Mouse (Mus musculus): ENCODE results near the gene Atp1b1.

The Atp1b1 gene

DNA sequence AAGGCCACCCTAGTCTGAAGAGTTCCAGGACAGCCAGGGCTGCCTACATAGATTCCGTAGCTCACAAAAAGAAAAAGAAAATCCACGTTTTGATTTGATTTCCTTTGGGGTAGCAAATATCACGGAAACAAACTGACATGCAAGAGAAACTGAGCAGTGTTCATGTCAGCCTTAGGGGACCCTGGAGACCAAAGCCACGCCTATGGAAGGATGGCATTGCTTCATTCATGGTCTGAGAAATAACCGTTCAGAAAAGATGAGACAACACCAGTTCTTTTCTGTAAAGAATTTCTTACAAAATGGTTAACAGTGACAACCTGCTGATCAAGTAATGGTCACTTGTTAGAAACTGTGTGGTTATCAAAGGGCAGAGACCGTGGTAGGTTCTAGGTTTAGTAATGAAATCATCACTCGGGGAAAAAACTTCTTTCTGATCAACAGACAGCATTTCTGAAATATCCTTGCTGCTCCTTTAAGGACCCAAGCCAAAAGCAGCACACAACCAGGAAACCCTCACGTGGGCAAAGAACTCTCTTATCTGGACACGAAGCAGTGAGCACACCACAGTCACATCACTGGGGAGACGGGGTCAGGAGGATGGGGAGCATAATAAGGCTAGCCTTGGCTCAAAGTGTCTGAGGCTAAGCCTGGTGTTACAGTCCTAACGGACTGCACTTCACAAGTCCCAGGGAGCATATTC lies 17.3 kb downstream of the Atp1b1 start:
- DNase-seq (ENCODE audit: low spot score): no peak

DNA sequence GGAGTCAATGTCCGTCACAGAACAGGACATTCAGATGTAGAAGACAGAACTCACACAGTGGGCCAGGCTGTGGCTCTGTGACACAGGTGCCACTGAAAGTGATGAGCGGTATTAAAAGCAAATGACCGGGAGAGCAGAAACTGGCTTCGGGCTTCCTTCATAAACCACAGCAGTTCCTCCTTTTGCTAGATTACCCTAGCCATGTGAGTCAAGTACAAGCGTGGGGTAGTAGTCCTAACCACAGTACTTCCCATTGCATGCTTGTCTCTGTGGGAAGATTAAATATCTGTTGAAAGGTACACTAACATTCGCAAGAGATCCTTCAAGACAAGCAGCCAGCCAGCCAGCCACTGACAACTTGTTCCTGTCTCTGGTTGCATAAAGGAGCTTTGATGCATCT lies 17.9 kb downstream of the Atp1b1 start:
- DNase-seq (ENCODE audit: low spot score): no peak

DNA sequence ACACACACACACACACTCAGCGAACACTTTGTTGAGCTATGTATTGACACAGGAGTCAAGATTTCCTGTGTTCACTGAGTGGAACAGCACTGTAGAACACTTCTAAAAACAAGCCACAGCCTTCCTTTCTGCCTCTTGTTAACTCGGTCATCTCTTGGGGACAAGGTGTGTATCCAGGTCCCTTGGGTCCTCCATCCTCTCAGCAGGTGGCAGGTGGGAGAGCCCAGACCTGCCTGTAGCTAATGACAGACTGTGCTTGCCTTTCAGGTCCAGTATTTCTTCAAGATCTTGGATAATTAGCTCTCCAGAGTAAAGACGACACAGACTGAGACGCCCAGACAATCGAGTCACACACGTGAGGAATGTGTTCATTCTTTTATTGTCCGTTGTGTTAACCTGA lies 21.4 kb downstream of the Atp1b1 start:
- no peak for DNase-seq (ENCODE audit: low spot score)

GRCm38 (mm10) chr1:164434049-164434448 lies 24.1 kb downstream of the Atp1b1 start:
- no peak for DNase-seq (ENCODE audit: low spot score)

- no peak for DNase-seq (ENCODE audit: low spot score)
These were observed 25.5 kb downstream of the Atp1b1 start for GRCm38 (mm10) chr1:164432649-164433048.

GRCm38 (mm10) chr1:164428644-164429043 lies 29.5 kb downstream of the Atp1b1 start:
- DNase-seq (ENCODE audit: low spot score): no peak

DNA sequence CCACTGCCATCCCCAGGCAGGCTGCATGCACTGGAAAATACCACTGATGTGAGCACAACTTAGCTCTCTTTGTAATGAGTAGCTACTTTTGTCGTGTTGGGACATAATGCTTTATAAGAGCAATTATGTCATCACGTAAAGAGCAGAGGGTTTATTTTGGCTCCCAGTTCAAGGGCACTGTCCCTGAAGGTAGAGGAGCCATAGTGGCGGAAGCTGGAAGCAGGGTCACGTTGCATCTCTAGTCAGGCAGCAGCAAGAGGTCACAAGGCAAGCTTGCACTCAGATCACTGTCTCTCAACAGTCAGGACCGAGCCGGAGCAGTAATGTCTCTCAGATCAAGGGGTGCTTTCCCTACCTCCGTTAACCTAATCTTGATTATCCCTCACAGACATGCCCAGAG lies 30.4 kb downstream of the Atp1b1 start:
- DNase-seq (ENCODE audit: low spot score): no peak

DNA sequence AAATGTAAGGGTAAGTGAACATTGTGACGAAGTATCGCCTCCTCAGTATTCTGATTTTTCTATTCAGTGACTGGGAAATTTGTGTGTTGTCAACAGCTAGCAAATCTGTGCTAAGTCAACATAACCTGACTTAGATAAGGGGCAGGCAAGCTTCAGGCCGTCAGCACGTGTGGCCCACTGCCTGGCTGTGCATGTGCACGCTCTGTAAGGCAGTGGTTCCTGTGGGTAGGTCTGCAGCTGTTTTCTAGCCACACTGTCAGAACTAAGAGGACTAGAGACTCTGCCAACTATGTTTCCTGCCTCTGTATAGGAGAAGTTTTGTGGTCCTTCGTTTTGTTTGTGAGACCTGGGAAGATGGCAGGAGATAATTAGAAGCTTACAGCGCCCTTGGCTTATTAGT lies 31.9 kb downstream of the Atp1b1 start:
- no peak for DNase-seq (ENCODE audit: low spot score)

- no peak for DNase-seq (ENCODE audit: low spot score)
These were observed 37.4 kb downstream of the Atp1b1 start for GRCm38 (mm10) chr1:164420623-164421354.

- DNase-seq (ENCODE audit: low spot score): no peak
These were observed 38.8 kb downstream of the Atp1b1 start for GRCm38 (mm10) chr1:164419401-164419800.

DNA sequence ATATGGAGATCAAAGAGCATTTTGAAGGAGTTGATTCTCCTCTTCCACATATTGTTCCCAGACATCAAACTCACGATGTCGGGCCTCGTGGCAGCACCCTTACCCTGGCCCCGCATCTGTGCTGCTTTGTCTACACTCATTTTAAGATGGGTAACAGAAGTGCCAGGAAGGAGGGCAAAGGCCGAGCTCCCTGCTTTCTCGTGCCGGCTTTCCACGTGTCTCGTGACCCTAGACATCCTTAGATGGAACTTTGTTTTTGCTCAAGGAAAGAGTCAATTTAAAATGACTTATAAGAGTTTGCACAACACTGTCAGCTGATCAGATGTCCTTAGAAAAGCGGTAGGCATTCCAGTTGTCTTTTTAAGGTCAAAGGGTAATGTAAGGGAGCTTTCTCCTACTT lies 39.8 kb downstream of the Atp1b1 start:
- no peak for DNase-seq (ENCODE audit: low spot score)

- DNase-seq (ENCODE audit: low spot score): no peak
These were observed 40.6 kb downstream of the Atp1b1 start for GRCm38 (mm10) chr1:164417604-164418003.

GRCm38 (mm10) chr1:164416692-164417394 lies 41.3 kb downstream of the Atp1b1 start:
- DNase-seq (ENCODE audit: low spot score): no peak

- no peak for DNase-seq (ENCODE audit: low spot score)
These were observed 42.8 kb downstream of the Atp1b1 start for GRCm38 (mm10) chr1:164415347-164415751.

- no peak for DNase-seq (ENCODE audit: low spot score)
These were observed 44.5 kb downstream of the Atp1b1 start for GRCm38 (mm10) chr1:164413608-164414007.

DNA sequence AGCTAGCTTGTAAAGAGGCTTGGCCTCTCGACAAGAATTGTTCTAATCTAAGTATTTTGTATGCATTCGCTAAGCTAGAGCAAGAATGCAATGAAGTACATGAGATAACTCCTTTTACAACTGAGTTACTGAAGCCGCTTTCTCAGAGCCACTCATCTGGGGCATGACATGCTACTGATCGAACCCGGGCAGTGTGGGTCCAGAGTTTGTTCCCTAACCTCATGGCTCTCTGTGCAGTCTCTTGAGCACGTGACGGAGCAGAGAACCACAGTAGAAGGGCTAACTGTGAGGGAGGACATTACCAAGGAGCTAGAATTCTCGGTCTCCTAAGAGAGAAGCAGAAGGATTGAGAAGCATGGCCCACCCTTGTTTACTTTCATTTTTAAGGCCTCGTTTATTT lies 45.2 kb downstream of the Atp1b1 start:
- DNase-seq (ENCODE audit: low spot score): no peak

DNA sequence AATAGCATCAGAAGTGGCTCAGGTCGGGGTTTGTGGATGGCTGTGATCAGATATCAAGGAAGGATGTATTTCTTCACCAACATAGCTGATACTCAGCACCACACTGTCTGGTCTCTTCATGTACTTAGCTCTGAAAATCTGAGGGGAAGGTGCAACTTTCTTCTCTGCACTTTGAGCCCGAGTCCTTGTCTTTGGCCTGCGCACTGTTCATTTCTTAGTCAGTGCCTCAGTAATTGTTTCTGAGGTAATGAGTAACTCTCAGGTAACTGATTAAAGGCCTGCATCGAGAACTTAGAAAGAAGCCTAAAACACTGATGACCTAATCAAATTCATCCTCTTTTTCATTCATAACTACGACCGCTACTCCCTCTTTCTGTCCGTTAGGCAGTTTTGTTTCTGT lies 46.8 kb downstream of the Atp1b1 start:
- DNase-seq (ENCODE audit: low spot score): no peak

DNA sequence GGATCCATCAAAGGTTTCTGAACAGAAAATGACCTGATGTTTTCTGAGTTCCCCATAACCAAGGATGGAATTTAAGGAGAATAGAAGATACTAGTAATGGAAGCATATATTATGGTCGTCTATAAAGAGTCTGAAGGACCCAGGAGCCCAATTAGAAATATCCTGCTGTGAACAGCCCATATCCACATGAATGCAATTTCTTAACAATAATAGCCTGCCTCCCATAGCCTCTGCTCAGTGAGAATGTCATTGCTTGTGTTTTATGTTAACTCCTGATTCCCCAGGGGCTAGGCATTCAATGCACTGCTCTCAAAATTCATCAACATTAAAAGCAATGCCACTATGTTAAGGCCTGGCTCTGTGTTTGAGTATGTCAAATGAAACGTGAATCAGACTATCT lies 49.5 kb downstream of the Atp1b1 start:
- DNase-seq (ENCODE audit: low spot score): no peak

- no peak for DNase-seq (ENCODE audit: low spot score)
These were observed 51.6 kb downstream of the Atp1b1 start for GRCm38 (mm10) chr1:164406506-164406905.

DNA sequence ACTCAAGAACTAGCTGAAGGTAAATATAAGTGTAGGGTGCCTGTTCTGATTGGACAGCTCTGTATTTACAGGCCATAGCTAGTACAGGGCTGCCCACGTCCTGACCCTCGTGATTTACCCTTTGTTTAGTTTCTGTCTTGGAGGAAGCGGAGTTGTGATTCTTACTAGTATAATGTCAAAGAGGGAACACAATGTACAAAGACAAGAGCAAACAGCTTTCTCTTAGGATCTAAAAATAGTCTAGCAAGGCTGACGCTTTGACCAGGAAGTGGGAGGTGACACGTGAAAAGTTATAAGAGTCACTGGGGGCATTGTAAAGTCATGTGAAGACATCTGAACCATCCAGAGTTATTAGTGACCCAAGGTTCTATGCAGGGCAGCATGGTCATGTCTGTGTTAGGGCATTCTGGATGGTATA lies 52.8 kb downstream of the Atp1b1 start:
- DNase-seq (ENCODE audit: low spot score): no peak

- no peak for DNase-seq (ENCODE audit: low spot score)
These were observed 58.6 kb downstream of the Atp1b1 start for GRCm38 (mm10) chr1:164399578-164399977.

DNA sequence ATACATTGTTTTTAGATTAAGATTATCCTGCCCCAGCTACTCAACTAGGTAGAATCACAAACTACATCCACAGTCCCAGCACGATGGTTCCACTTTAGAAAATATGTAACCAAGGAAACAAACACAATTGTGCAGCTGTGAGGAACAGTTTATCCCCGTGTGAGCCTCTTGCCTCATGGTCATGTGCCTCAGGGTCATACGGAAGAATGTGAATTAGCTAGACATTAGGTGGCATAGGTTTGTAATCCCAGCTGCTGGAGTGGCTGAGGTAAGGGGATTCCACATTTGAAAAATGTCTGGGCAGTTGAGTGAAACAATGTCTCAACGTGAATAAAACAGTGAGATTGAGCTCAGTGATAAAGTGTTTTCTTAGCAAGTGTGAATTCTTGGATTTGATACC lies 60.5 kb downstream of the Atp1b1 start:
- DNase-seq (ENCODE audit: low spot score): no peak

GRCm38 (mm10) chr1:164395131-164395780 lies 62.9 kb downstream of the Atp1b1 start:
- no peak for DNase-seq (ENCODE audit: low spot score)

All from ovary, adult 18-20 months (tissue).